Mouse (Mus musculus): Measurements from ENCODE around the gene Bnc2. TPM values are rescaled to one million over a fixed set of nuclear protein-coding genes. Genes with fewer than 3 reads are reported as not detected.

The Bnc2 gene
- polyA plus RNA-seq, 1 experiment = 0.73 TPM

- Histone ChIP-seq H3K27ac (ENCODE audit: insufficient read depth, low read length) (no peak overlapping the region), H3K4me3 (ENCODE audit: insufficient read depth, low read length) (no peak overlapping the region), H3K4me1 (ENCODE audit: control insufficient read depth, insufficient read depth, low read length) (no peaks in the 10 kb centered on the region)
- TF ChIP-seq POLR2A (IDR thresholded peaks at IDR 0.05; ENCODE audit: extremely low read depth, insufficient read depth, low read length) (no peak), CTCF (IDR thresholded peaks at IDR 0.05; ENCODE audit: extremely low read depth, insufficient read depth, low read length) (no peak)
Observed at GRCm38 (mm10) chr4:84403356-84404145, 271.5 kb downstream of the Bnc2 start.

GRCm38 (mm10) chr4:84388991-84389390 lies 286.1 kb downstream of the Bnc2 start:
- no peaks in the 10 kb centered on the region; the same call in 1 of the 2 replicates for H3K4me1 ChIP-seq (ENCODE audit: control insufficient read depth, insufficient read depth, low read length)
- TF ChIP-seq CTCF (IDR thresholded peaks at IDR 0.05; ENCODE audit: extremely low read depth, insufficient read depth, low read length) (no peak), POLR2A (IDR thresholded peaks at IDR 0.05; ENCODE audit: extremely low read depth, insufficient read depth, low read length) (no peak)

GRCm38 (mm10) chr4:84385156-84385555 lies 289.9 kb downstream of the Bnc2 start:
- no peak overlapping the region for H3K4me3 ChIP-seq (ENCODE audit: insufficient read depth, low read length)
- TF ChIP-seq CTCF (IDR thresholded peaks at IDR 0.05; ENCODE audit: extremely low read depth, insufficient read depth, low read length) (no peak), POLR2A (IDR thresholded peaks at IDR 0.05; ENCODE audit: extremely low read depth, insufficient read depth, low read length) (no peak)
- no peak overlapping the region for H3K27ac ChIP-seq (ENCODE audit: insufficient read depth, low read length)
- H3K4me1 ChIP-seq (ENCODE audit: control insufficient read depth, insufficient read depth, low read length) = no peaks in the 10 kb centered on the region; the same call in 1 of the 2 replicates

More at GRCm38 (mm10) chr4:84388991-84389390, 286.1 kb downstream of the Bnc2 start:
- Histone ChIP-seq H3K4me3 (ENCODE audit: insufficient read depth, low read length) (no peak overlapping the region), H3K27ac (ENCODE audit: insufficient read depth, low read length) (no peak overlapping the region)

- Histone ChIP-seq H3K4me3 (ENCODE audit: insufficient read depth, low read length) (no peak overlapping the region), H3K4me1 (ENCODE audit: control insufficient read depth, insufficient read depth, low read length) (no peaks in the 10 kb centered on the region), H3K27ac (ENCODE audit: insufficient read depth, low read length) (no peak overlapping the region)
- no peak for TF ChIP-seq POLR2A (IDR thresholded peaks at IDR 0.05; ENCODE audit: extremely low read depth, insufficient read depth, low read length)
- no peak for TF ChIP-seq CTCF (IDR thresholded peaks at IDR 0.05; ENCODE audit: extremely low read depth, insufficient read depth, low read length)
Observed at GRCm38 (mm10) chr4:84379289-84379688, 295.8 kb downstream of the Bnc2 start.

GRCm38 (mm10) chr4:84377513-84377912 lies 297.6 kb downstream of the Bnc2 start:
- TF ChIP-seq POLR2A (IDR thresholded peaks at IDR 0.05; ENCODE audit: extremely low read depth, insufficient read depth, low read length) = no peak
- H3K4me3 ChIP-seq (ENCODE audit: insufficient read depth, low read length) = no peak overlapping the region
- no peaks in the 10 kb centered on the region for H3K4me1 ChIP-seq (ENCODE audit: control insufficient read depth, insufficient read depth, low read length)
- no peak overlapping the region for H3K27ac ChIP-seq (ENCODE audit: insufficient read depth, low read length)

GRCm38 (mm10) chr4:84362337-84362823 lies 312.7 kb downstream of the Bnc2 start:
- no peak overlapping the region for H3K4me3 ChIP-seq (ENCODE audit: insufficient read depth, low read length)
- TF ChIP-seq POLR2A (IDR thresholded peaks at IDR 0.05; ENCODE audit: extremely low read depth, insufficient read depth, low read length) = no peak
- no peak for TF ChIP-seq CTCF (IDR thresholded peaks at IDR 0.05; ENCODE audit: extremely low read depth, insufficient read depth, low read length)

GRCm38 (mm10) chr4:84361165-84361564 lies 313.9 kb downstream of the Bnc2 start:
- H3K4me3 ChIP-seq (ENCODE audit: insufficient read depth, low read length) = no peak overlapping the region
- no peak overlapping the region for H3K27ac ChIP-seq (ENCODE audit: insufficient read depth, low read length)
- no peaks in the 10 kb centered on the region for H3K4me1 ChIP-seq (ENCODE audit: control insufficient read depth, insufficient read depth, low read length)
- no peak for TF ChIP-seq POLR2A (IDR thresholded peaks at IDR 0.05; ENCODE audit: extremely low read depth, insufficient read depth, low read length)
- TF ChIP-seq CTCF (IDR thresholded peaks at IDR 0.05; ENCODE audit: extremely low read depth, insufficient read depth, low read length) = no peak

More at GRCm38 (mm10) chr4:84362337-84362823, 312.7 kb downstream of the Bnc2 start:
- H3K27ac ChIP-seq (ENCODE audit: insufficient read depth, low read length) = no peak overlapping the region
- no peaks in the 10 kb centered on the region for H3K4me1 ChIP-seq (ENCODE audit: control insufficient read depth, insufficient read depth, low read length)

GRCm38 (mm10) chr4:84359996-84360395 lies 315.1 kb downstream of the Bnc2 start:
- TF ChIP-seq POLR2A (IDR thresholded peaks at IDR 0.05; ENCODE audit: extremely low read depth, insufficient read depth, low read length) = no peak
- TF ChIP-seq CTCF (IDR thresholded peaks at IDR 0.05; ENCODE audit: extremely low read depth, insufficient read depth, low read length) = no peak
- no peak overlapping the region for H3K27ac ChIP-seq (ENCODE audit: insufficient read depth, low read length)
- H3K4me1 ChIP-seq (ENCODE audit: control insufficient read depth, insufficient read depth, low read length) = no peaks in the 10 kb centered on the region
- H3K4me3 ChIP-seq (ENCODE audit: insufficient read depth, low read length) = no peak overlapping the region

GRCm38 (mm10) chr4:84358204-84358603 lies 316.9 kb downstream of the Bnc2 start:
- no peak for TF ChIP-seq POLR2A (IDR thresholded peaks at IDR 0.05; ENCODE audit: extremely low read depth, insufficient read depth, low read length)
- TF ChIP-seq CTCF (IDR thresholded peaks at IDR 0.05; ENCODE audit: extremely low read depth, insufficient read depth, low read length) = no peak
- no peak overlapping the region for H3K4me3 ChIP-seq (ENCODE audit: insufficient read depth, low read length)
- H3K4me1 ChIP-seq (ENCODE audit: control insufficient read depth, insufficient read depth, low read length) = no peaks in the 10 kb centered on the region
- H3K27ac ChIP-seq (ENCODE audit: insufficient read depth, low read length) = no peak overlapping the region

GRCm38 (mm10) chr4:84357382-84357781 lies 317.7 kb downstream of the Bnc2 start:
- no peak for TF ChIP-seq POLR2A (IDR thresholded peaks at IDR 0.05; ENCODE audit: extremely low read depth, insufficient read depth, low read length)
- TF ChIP-seq CTCF (IDR thresholded peaks at IDR 0.05; ENCODE audit: extremely low read depth, insufficient read depth, low read length) = no peak
- no peaks in the 10 kb centered on the region for H3K4me1 ChIP-seq (ENCODE audit: control insufficient read depth, insufficient read depth, low read length)
- H3K27ac ChIP-seq (ENCODE audit: insufficient read depth, low read length) = no peak overlapping the region
- no peak overlapping the region for H3K4me3 ChIP-seq (ENCODE audit: insufficient read depth, low read length)
